Mouse (Mus musculus) B cell, adult 2 months (primary cell): Measurements from ENCODE around the gene Pbx2.
A peak's percentile ranks its signal among the peaks of the same experiment; 100 is the strongest.
"Not testable (repeated sequence)": the region's sequence is repeated elsewhere in the genome, so short reads cannot be mapped to it uniquely, and the experiment has no call there.

Source experiments
- DNase-seq, 2 experiments: peaks; one replicate each; pipeline ENCODE4 v3.0.0; 2022

Gene Pbx2

GRCm38 (mm10) chr17:34591029-34591993 lies at the start of gene Pbx2:
Gene Pbx2, plus strand, starts transcription at chr17:34591266.
- DNase-seq = peak; percentile 22 to 29

GRCm38 (mm10) chr17:34543567-34543966 lies 47.5 kb upstream of the Pbx2 start:
- DNase-seq = not testable (repeated sequence)

GRCm38 (mm10) chr17:34546797-34547196 lies 44.3 kb upstream of the Pbx2 start:
- no peak for DNase-seq

GRCm38 (mm10) chr17:34547601-34548000 lies 43.5 kb upstream of the Pbx2 start:
- DNase-seq = no peak

DNA sequence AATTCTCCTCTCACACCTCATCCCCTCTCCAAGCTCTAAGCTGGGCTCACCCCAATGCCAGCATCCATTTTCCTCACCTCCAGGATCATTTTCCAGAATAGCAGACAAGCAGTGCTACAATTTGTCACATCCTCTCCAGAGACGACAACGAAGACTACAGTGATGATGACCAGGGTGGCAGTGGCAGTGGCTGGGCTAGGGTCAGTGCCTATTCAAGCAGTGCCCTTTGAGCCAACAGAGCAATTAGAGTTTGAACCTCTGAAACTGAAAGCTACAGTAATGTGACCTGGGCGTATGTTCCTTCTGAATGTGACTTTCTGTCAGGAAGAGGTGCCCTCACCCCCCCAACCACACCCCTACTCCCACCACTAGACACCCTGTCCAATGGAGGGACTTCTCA lies 41.9 kb upstream of the Pbx2 start:
- no peak for DNase-seq

DNA sequence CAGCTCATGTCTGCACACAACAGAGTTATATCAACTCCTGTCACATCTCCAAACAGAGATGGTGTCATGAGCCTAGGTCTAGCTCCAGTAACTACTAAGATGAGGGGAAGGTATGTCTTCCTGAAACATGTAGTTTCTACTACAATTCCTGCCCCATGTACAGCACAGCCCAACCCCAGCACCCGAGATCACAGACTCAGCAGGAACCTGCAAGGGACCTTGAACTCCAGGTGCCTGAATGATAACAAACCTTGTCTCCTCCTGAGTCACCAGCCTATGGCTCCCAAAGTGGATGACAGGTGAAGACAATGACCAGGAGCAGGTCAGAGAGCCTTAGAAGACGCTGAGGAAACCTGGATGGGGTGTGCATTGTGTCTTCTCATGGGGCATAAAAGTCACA lies 41.2 kb upstream of the Pbx2 start:
- DNase-seq = no peak

DNA sequence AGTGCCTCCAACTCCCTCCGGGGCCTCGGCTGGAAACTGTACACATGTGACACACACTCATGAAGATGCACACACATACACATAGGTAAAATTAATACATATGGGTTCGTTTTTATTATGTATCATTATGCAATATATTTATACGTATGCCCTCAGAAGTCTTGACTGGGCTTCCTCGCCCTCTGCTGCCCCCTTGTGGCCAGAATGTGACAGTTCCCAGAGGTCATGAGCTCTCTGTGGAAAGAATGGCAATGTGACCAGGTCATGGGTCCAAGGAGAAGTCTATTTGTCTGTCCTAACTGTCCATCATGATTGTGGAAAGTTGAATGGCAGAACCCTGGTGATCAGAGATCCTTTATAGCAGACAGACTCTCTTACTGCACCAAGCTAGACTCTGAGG lies 35.6 kb upstream of the Pbx2 start:
- DNase-seq = peak; percentile 90 to 91

DNA sequence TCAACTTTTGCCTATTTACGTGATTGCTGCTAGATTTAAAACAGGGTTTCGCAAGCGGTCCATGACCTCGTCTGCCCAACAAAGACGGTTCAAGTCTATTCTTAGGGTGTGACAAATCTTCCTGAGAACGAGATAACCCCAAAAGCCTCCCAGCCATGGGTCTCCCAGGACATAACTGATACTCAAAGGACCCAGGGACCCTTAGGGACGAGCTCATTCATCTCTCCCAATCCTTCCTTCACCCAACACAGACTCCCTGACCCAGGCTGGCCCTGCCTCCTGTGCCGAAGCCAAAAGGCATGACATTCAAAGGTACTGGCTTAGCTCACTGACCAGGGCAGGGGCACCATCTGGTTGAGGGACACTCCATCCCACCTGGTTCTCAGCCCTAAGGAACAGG lies 34.7 kb upstream of the Pbx2 start:
- no peak for DNase-seq

- DNase-seq = no peak
Measured at GRCm38 (mm10) chr17:34557411-34557810, 33.7 kb upstream of the Pbx2 start.

- no peak for DNase-seq
Measured at GRCm38 (mm10) chr17:34559116-34559515, 31.9 kb upstream of the Pbx2 start.

DNA sequence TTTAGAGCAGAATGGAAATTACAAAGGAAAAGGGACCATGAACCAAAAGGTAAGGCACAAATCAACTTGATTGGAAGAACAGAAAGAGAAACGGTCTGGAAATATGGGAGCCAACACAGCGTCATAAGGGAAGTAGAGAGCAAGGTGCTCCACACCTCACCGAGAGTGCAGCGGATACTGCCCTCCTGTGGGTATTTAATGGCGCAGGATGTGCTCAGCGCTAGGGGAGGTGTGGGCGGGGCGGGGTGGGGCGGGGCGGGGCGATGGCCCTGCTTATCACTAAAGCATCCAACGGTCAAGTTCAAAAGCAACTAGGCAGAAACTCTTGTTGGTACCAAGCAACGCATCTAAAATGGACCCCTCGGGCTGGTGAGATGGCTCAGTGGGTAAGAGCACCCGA lies 31.2 kb upstream of the Pbx2 start:
- peak; percentile 31 to 45 for DNase-seq

DNA sequence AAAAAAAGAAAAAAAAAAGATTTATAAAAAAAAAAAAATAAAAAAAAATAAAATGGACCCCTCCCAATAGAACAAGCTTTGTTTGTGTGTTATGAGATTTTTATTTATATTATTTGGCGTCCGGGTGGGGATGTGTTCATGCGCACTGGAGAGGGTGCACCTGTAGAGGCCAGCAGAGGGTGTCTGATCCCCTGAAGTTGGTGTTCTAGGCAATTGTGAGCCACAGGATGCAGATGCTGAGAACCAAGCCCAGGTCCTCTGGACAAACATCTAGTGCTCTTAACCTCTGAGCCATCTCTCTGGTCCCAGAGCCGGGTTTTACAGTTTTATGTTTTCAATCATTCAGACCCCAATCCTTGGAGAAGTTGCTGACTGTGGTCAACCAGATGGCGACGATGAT lies 30.6 kb upstream of the Pbx2 start:
- DNase-seq = no peak

DNA sequence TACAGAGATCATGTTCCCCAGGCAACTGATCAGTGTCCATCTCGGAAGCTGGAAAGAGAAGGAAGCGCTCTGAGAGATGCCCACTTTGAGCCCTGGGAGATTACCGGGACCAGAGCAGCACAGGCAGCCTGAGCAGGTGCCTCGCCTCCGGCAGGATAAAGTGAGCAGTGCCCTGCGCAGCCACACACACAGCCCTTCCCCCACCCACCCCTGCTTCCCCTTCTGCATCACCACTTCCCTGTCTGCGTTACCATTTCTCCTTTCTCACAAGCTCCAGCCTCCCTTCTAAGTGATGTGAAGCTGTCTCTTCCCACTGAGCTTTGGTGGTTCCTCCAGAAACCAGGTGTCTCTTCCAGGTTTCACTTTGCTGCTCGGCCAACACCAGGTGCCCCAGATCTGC lies 29.9 kb upstream of the Pbx2 start:
- DNase-seq = peak; percentile 60

DNA sequence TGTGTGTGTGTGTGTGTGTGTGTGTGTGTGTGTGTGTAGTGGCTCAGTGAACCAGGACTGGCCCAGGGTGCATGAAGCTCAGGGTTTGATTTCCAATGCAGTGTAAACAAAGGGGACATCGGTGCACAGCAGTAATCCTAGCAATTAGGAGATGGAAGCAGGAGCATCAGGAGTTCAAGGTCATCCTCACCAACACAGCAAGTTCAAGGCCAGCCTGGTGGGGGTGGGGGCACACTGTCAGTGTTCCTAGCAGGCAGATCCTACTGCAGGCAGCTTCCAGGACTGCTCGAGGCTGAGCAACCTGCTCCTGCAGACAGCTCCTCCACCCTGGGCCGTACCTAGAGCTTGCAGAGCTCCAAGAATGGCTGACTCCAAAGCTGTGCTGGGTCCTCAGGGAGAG lies 28.5 kb upstream of the Pbx2 start:
- DNase-seq = no peak

DNA sequence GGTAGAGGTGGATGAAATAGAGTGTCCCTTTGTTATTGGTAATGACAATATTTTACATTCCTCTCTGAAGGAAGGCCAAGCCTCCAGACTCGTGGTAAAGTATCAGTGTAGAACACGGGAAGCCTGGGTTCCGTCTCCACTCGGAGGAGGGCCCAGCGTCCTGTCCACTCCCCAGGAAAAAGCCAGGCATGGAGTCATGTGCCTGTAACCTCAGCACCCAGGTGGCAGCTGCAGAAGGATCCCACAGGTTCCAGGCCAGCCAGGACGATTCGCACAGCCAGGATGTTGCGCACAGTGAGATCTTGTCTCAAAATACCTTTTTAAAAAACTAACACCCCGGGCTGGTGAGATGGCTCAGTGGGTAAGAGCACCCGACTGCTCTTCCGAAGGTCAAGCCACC lies 27.7 kb upstream of the Pbx2 start:
- no peak for DNase-seq

GRCm38 (mm10) chr17:34564003-34564421 lies 27.1 kb upstream of the Pbx2 start, which contains the start of gene Notch4:
Gene Notch4, plus strand, starts transcription at chr17:34564268.
- no peak for DNase-seq

DNA sequence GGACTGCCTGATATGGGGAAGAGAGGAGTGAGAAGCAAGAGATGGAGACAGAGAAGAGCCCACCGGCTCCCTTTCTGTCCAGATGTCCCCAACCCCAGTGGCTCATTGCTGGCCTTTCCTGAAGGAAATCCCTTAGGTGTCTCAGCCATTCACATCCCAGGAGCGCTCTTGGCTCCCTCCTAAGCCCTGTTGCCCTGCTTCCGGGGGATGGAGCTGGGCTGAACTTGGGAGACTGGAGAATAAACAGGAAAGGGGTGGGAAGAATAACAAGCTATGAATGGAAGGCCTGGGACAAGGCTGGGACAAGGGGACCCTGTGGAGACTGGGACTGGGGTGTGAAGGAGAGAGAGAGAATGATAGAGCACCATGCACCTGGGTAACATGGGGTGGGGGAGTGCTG lies 26.3 kb upstream of the Pbx2 start:
- no peak for DNase-seq

DNA sequence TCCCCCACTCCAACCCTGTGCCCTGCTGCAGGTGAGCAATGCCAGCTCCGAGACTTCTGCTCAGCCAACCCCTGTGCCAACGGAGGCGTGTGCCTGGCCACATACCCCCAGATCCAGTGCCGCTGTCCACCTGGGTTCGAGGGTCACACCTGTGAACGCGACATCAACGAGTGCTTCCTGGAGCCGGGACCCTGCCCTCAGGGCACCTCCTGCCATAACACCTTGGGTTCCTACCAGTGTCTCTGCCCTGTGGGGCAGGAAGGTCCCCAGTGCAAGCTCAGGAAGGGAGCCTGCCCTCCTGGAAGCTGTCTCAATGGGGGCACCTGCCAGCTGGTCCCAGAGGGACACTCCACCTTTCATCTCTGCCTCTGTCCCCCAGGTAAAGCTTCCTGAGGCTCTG lies 23.8 kb upstream of the Pbx2 start:
- no peak for DNase-seq

DNA sequence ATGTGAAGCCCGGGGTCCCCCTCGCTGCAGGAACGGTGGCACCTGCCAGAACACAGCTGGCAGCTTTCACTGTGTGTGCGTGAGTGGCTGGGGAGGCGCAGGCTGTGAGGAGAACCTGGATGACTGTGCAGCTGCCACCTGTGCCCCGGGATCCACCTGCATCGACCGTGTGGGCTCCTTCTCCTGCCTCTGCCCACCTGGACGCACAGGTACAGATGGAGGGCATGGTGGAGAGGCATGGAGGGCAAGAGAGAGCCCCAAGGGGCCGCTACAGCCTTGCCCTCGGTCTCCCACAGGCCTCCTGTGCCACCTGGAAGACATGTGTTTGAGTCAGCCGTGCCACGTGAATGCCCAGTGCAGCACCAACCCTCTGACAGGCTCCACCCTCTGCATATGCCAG lies 22.6 kb upstream of the Pbx2 start:
- DNase-seq = no peak

- DNase-seq = no peak
Measured at GRCm38 (mm10) chr17:34569919-34570318, 21.1 kb upstream of the Pbx2 start.

GRCm38 (mm10) chr17:34571875-34572274 lies 19.2 kb upstream of the Pbx2 start:
- peak; percentile 46 to 54 for DNase-seq

GRCm38 (mm10) chr17:34572361-34572760 lies 18.7 kb upstream of the Pbx2 start:
- DNase-seq = no peak

DNA sequence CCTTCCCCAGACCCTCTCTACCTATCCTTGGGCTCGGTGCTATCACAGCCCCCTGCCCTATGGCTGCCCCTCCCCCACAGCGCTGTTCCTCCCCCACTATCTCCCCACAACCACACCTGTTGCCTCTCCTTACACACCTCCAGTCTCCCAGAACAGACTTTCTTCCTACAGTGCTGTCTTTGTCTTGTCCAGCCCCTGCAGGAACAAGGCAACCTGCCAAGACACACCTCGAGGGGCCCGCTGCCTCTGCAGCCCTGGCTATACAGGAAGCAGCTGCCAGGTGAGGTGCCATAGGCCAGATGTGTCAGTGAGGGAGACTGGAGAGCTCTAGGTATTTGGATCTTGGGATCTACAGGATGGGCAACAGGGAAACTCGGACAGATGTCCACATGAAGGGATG lies 14.5 kb upstream of the Pbx2 start:
- no peak for DNase-seq

DNA sequence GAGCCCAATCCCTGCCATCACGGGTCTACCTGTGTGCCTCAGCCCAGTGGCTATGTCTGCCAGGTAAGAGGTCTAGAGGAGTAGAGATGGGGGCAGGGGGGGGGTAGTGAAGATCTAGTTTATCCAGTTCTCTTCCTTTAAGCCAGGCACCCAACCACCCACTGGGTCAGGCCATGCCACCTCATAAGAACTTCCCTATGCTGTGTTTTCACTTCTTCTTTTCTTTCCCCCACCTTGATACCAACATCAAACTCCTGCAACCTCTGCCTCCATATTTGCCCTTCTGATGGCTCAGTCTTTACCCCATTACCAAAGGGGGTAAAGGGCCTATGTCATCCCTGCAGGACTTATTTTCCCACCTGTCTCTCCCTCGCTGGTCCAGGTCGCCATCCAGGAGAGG lies 13.0 kb upstream of the Pbx2 start:
- DNase-seq = peak; percentile 62 to 71

DNA sequence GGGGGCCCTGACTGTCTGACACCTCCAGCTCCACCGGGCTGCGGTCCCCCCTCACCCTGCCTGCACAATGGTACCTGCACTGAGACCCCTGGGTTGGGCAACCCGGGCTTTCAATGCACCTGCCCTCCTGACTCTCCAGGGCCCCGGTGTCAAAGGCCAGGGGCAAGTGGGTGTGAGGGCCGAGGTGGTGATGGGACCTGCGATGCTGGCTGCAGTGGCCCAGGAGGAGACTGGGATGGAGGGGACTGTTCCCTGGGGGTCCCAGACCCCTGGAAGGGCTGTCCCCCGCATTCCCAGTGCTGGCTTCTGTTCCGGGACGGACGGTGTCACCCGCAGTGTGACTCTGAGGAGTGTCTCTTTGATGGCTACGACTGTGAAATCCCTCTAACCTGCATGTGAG lies 8.5 kb upstream of the Pbx2 start:
- DNase-seq = no peak
